Mouse (Mus musculus): ENCODE measurements around the gene Gm26558. TPM values are rescaled to one million over a fixed set of nuclear protein-coding genes. Genes with fewer than 3 reads are reported as not detected.

The Gm26558 gene
- 5.6 and 6.3 TPM in 2 replicates for polyA plus RNA-seq (2015; fragmentation: Nextera tagmentation; extraction: Ambion mirVana)

- Histone ChIP-seq H3K4me1 (peaks cover 22% of the 10 kb centered on the region), H3K9me3 (no peaks in the 10 kb centered on the region), H3K4me2 (replicated peaks) (peak within 1 kb of the TSS; percentile 89), H3K36me3 (0 out of 2 replicates have a peak, but pooled peaks cover 2% of the 10 kb centered on the region), H3K9ac (peak within 1 kb of the TSS; percentile 98), H3K27ac (peak within 1 kb of the TSS; percentile 92), H3K4me3 (peak within 1 kb of the TSS; percentile 90), H3K27me3 (0 out of 2 replicates have a peak, but pooled peaks cover 6% of the 10 kb centered on the region)
- no peak for ATAC-seq (ENCODE audit: low FRiP score, low read depth)
- WGBS: 1% methylated on average over 53 of the region's 54 CpGs
These were observed at the start of gene Gm26558 for GRCm38 (mm10) chr2:70661715-70662495. Gene Gm26558 (minus strand): TSS chr2:70662108.

DNA sequence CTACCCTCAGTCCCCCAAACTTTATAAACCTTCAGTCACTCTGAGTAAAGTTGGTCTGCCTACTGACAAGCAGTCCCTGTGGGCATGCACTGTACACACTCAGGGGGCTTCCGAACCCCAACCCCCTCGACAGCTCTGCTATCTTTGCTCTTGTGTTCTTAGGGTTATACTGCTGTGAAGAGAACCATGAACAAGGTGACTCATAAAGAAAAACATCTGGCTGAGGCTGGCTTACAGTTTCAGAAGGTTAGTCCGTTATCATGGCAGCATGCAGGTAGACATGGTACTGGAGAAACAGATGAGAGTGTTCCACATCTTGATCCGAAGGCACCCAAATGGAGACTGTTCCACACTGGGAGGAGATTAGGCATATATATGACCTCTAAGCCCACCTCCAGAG lies 49.0 kb upstream of the Gm26558 start:
- Histone ChIP-seq H3K27me3 (no peaks in the 10 kb centered on the region), H3K9me3 (no peaks in the 10 kb centered on the region), H3K4me1 (peaks cover 17% of the 10 kb centered on the region), H3K4me3 (no peak overlapping the region), H3K4me2 (replicated peaks) (no peak overlapping the region), H3K27ac (no peak overlapping the region), H3K9ac (no peak overlapping the region), H3K36me3 (peaks cover 58% of the 10 kb centered on the region)
- ATAC-seq (ENCODE audit: low FRiP score, low read depth): no peak
- 94% methylated on average over 4 of the region's 4 CpGs for WGBS

GRCm38 (mm10) chr2:70710236-70710635 lies 48.3 kb upstream of the Gm26558 start:
- H3K36me3 ChIP-seq: peaks cover 52% of the 10 kb centered on the region
- H3K27me3 ChIP-seq: no peaks in the 10 kb centered on the region
- H3K4me1 ChIP-seq: peaks cover 17% of the 10 kb centered on the region
- H3K9me3 ChIP-seq: no peaks in the 10 kb centered on the region
- no peak overlapping the region for H3K27ac ChIP-seq
- H3K4me3 ChIP-seq: no peak overlapping the region
- 92% methylated on average over 7 of the region's 7 CpGs for WGBS
- ATAC-seq (ENCODE audit: low FRiP score, low read depth): no peak
- no peak overlapping the region for H3K4me2 ChIP-seq (replicated peaks)
- H3K9ac ChIP-seq: no peak overlapping the region

DNA sequence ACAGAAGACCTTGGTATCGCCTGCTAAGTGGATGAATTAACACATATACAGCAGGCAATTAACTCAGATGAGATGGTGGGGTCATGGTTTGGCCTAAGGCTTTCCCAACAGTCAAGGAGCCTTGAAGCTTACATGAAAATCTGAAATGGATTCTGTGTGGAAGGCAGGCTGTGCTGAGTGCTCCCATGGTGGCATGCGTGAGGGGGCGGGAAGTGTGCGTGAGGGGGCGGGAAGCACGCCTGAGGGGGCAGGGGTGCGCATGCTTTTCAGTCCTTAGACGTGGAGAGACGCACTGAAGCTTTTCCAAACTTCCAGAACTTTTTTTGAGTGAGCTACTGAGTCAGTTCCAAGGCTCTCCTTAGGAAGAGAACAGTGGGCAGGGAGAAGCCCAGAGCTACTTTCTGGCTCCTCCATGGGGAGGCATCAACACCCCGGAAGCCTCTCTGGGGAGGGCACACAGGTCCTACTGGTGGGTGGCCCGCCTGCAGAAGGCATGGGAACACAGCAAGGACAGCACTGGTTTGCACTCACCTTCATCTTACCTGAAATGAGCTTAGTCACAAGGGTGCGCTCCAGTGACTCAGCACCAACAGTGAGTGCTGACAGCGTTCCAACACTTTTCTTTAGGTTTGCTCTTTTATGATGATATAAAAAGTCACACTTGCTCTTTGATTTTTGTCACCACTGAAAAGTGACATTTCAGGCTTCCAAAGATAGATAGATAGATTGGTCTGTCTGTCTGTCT lies 47.2 kb upstream of the Gm26558 start:
- no peak overlapping the region for H3K9ac ChIP-seq
- no peak overlapping the region for H3K4me3 ChIP-seq
- peaks cover 42% of the 10 kb centered on the region for H3K36me3 ChIP-seq
- peaks cover 23% of the 10 kb centered on the region for H3K4me1 ChIP-seq
- no peak overlapping the region for H3K4me2 ChIP-seq (replicated peaks)
- no peaks in the 10 kb centered on the region for H3K9me3 ChIP-seq
- whole genome bisulfite sequencing: 77% methylated on average over 13 of the region's 13 CpGs
- no peak for ATAC-seq (ENCODE audit: low FRiP score, low read depth)
- no peaks in the 10 kb centered on the region for H3K27me3 ChIP-seq
- H3K27ac ChIP-seq: no peak overlapping the region

- no peaks in the 10 kb centered on the region for H3K36me3 ChIP-seq
- no peaks in the 10 kb centered on the region for H3K27me3 ChIP-seq
- peaks cover 26% of the 10 kb centered on the region for H3K4me1 ChIP-seq
- H3K9me3 ChIP-seq: 0 out of 2 replicates have a peak, but pooled peaks cover 7% of the 10 kb centered on the region
- no peak overlapping the region for H3K4me2 ChIP-seq (replicated peaks)
- no peak for ATAC-seq (ENCODE audit: low FRiP score, low read depth)
- 33% methylated on average over 5 of the region's 5 CpGs for WGBS
- H3K4me3 ChIP-seq: no peak overlapping the region
- H3K9ac ChIP-seq: no peak overlapping the region
- no peak overlapping the region for H3K27ac ChIP-seq
These were observed 40.5 kb upstream of the Gm26558 start for GRCm38 (mm10) chr2:70702403-70702802.

DNA sequence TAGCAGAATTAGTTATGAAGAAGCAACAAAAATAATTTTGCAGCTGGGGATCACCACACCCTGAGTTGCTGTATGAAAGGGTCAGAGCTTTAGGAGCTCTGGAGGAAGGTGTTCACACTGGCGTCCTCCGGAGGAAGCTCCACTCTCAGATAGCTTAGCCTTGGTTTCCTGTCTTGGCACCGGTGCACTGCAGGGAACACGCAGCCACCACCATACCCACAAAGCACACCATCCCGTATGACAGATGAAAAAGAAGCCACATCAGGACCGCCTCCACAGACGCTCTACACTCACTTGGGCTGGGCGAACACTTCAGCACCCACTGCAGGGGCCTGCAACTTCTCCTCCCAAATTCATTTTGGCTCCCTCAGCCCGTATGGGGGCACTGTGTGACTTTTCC lies 39.7 kb upstream of the Gm26558 start:
- H3K9ac ChIP-seq: no peak overlapping the region
- H3K27me3 ChIP-seq: no peaks in the 10 kb centered on the region
- H3K9me3 ChIP-seq: 0 out of 2 replicates have a peak, but pooled peaks cover 7% of the 10 kb centered on the region
- no peak overlapping the region for H3K27ac ChIP-seq
- ATAC-seq (ENCODE audit: low FRiP score, low read depth): no peak
- H3K4me3 ChIP-seq: no peak overlapping the region
- H3K4me2 ChIP-seq (replicated peaks): no peak overlapping the region
- H3K4me1 ChIP-seq: peaks cover 18% of the 10 kb centered on the region; the same call in 1 of the 2 replicates
- H3K36me3 ChIP-seq: no peaks in the 10 kb centered on the region
- 64% methylated on average over 9 of the region's 9 CpGs for WGBS

DNA sequence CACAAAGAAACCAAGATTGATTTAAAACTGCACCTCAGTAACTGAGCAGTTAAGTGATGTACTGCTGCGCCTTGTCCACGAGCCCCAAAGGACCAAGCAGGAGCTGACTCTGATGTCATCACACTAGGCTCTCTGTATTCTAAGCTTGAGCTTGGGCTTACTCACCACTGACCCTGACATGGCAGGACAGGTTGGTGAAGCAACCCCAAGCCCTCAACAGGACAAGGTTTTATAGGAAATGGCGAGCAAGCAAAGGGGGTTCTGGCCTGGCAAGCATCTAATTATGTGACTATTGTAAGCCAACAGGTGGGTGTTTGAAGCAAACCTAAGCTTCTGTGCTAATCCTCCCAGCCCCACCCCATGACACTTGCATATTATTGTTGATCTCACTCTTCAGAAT lies 38.9 kb upstream of the Gm26558 start:
- no peak overlapping the region for H3K4me3 ChIP-seq
- H3K27ac ChIP-seq: no peak overlapping the region
- no peaks in the 10 kb centered on the region for H3K36me3 ChIP-seq
- peaks cover 16% of the 10 kb centered on the region; the same call in 1 of the 2 replicates for H3K4me1 ChIP-seq
- 0 out of 2 replicates have a peak, but pooled peaks cover 7% of the 10 kb centered on the region for H3K9me3 ChIP-seq
- no peak overlapping the region for H3K9ac ChIP-seq
- no peak overlapping the region for H3K4me2 ChIP-seq (replicated peaks)
- WGBS: 85% methylated on average over 3 of the region's 3 CpGs
- no peak for ATAC-seq (ENCODE audit: low FRiP score, low read depth)
- no peaks in the 10 kb centered on the region for H3K27me3 ChIP-seq

GRCm38 (mm10) chr2:70695712-70696111 lies 33.8 kb upstream of the Gm26558 start:
- peaks cover 27% of the 10 kb centered on the region for H3K36me3 ChIP-seq
- WGBS: 82% methylated on average over 10 of the region's 10 CpGs
- H3K9me3 ChIP-seq: 0 out of 2 replicates have a peak, but pooled peaks cover 7% of the 10 kb centered on the region
- no peak overlapping the region for H3K9ac ChIP-seq
- H3K4me2 ChIP-seq (replicated peaks): no peak overlapping the region
- H3K27ac ChIP-seq: no peak overlapping the region
- no peaks in the 10 kb centered on the region for H3K4me1 ChIP-seq
- no peaks in the 10 kb centered on the region for H3K27me3 ChIP-seq
- ATAC-seq (ENCODE audit: low FRiP score, low read depth): no peak
- no peak overlapping the region for H3K4me3 ChIP-seq

- no peak for ATAC-seq (ENCODE audit: low FRiP score, low read depth)
- no peaks in the 10 kb centered on the region for H3K9me3 ChIP-seq
- WGBS: 88% methylated on average over 11 of the region's 11 CpGs
- H3K36me3 ChIP-seq: peaks cover 82% of the 10 kb centered on the region
- 0 out of 2 replicates have a peak, but pooled peaks cover 4% of the 10 kb centered on the region for H3K4me1 ChIP-seq
- no peaks in the 10 kb centered on the region for H3K27me3 ChIP-seq
- H3K4me2 ChIP-seq (replicated peaks): no peak overlapping the region
- H3K4me3 ChIP-seq: no peak overlapping the region
- no peak overlapping the region for H3K27ac ChIP-seq
- no peak overlapping the region for H3K9ac ChIP-seq
These were observed 28.3 kb upstream of the Gm26558 start for GRCm38 (mm10) chr2:70690195-70690594.

- no peak overlapping the region for H3K4me3 ChIP-seq
- H3K27ac ChIP-seq: no peak overlapping the region
- H3K9ac ChIP-seq: no peak overlapping the region
- H3K27me3 ChIP-seq: no peaks in the 10 kb centered on the region
- H3K4me2 ChIP-seq (replicated peaks): no peak overlapping the region
- H3K36me3 ChIP-seq: peaks cover 96% of the 10 kb centered on the region
- H3K4me1 ChIP-seq: 0 out of 2 replicates have a peak, but pooled peaks cover 4% of the 10 kb centered on the region
- ATAC-seq (ENCODE audit: low FRiP score, low read depth): no peak
- 93% methylated on average over 21 of the region's 21 CpGs for WGBS
- no peaks in the 10 kb centered on the region for H3K9me3 ChIP-seq
These were observed 26.7 kb upstream of the Gm26558 start for GRCm38 (mm10) chr2:70688454-70689078.

- H3K36me3 ChIP-seq: peaks cover 95% of the 10 kb centered on the region
- no peaks in the 10 kb centered on the region for H3K9me3 ChIP-seq
- no peak overlapping the region for H3K4me2 ChIP-seq (replicated peaks)
- no peak overlapping the region for H3K27ac ChIP-seq
- WGBS: 33% methylated on average over 2 of the region's 2 CpGs
- no peak for ATAC-seq (ENCODE audit: low FRiP score, low read depth)
- no peak overlapping the region for H3K9ac ChIP-seq
- H3K27me3 ChIP-seq: no peaks in the 10 kb centered on the region
- H3K4me3 ChIP-seq: no peak overlapping the region
- H3K4me1 ChIP-seq: 0 out of 2 replicates have a peak, but pooled peaks cover 4% of the 10 kb centered on the region
These were observed 20.4 kb upstream of the Gm26558 start for GRCm38 (mm10) chr2:70682324-70682723.

Measured in limb, embryonic 13.5 days (tissue).